Mouse (Mus musculus) lung, embryonic 16.5 days (tissue): Measurements from ENCODE around the gene Gabarapl2. TPM values are rescaled to one million over a fixed set of nuclear protein-coding genes. Genes with fewer than 3 reads are reported as not detected.

Experiments
- ATAC-seq: fragments of 200-750 bp; cut with Nextera tagmentation; 2 replicates; pipeline ENCODE4 v1.8.0; 2017; ENCODE audit warnings: low read depth, mild to moderate bottlenecking, moderate library complexity
- H3K27ac ChIP-seq: fragments of 300-500 bp; sonication (generic); 2 replicates; pipeline ENCODE4 v1.5.1; 2014; ENCODE audit warnings: mild to moderate bottlenecking, control low read depth, low read length
- H3K27me3 ChIP-seq: fragments of 300-500 bp; sonication (generic); 2 replicates; pipeline ENCODE4 v1.6.1; 2014; ENCODE audit warnings: low read depth, low read length, mixed read lengths; ENCODE audit not compliant: control insufficient read depth, insufficient read depth
- H3K36me3 ChIP-seq: fragments of 300-500 bp; sonication (generic); 2 replicates; pipeline ENCODE4 v1.6.1; 2014; ENCODE audit warnings: low read length; ENCODE audit not compliant: control insufficient read depth, insufficient read depth
- H3K4me1 ChIP-seq: fragments of 300-500 bp; sonication (generic); replicated peaks from 2 replicates; pipeline ENCODE4 v1.6.1; 2014; ENCODE audit warnings: low read length, mixed read lengths; ENCODE audit not compliant: control insufficient read depth, insufficient read depth
- H3K4me2 ChIP-seq: fragments of 300-500 bp; sonication (generic); 2 replicates; pipeline ENCODE4 v1.6.1; 2014; ENCODE audit warnings: low read depth, low read length, control low read depth
- H3K4me3 ChIP-seq: fragments of 300-500 bp; sonication (generic); 2 replicates; pipeline ENCODE4 v1.5.1; 2014; ENCODE audit warnings: mild to moderate bottlenecking, low read length, control low read depth
- H3K9ac ChIP-seq: fragments of 300-500 bp; sonication (generic); 2 replicates; pipeline ENCODE4 v1.6.1; 2014; ENCODE audit warnings: low read length, control low read depth
- H3K9me3 ChIP-seq: fragments of 300-500 bp; sonication (generic); 2 replicates; pipeline ENCODE4 v1.6.1; 2016; ENCODE audit warnings: low read length; ENCODE audit not compliant: control insufficient read depth
- WGBS: fragments of 180-500 bp; shearing (Covaris S2); extraction: QIAGEN DNeasy Blood & Tissue Kit; methylation state at CpG from one replicate; pipeline ENCODE4 v1.1.7; 2014; 5-methylcytosine and 5-hydroxymethylcytosine counted together
- polyA plus RNA-seq: library from polyadenylated mRNA; unstranded; fragments of >200 nt; fragmentation: Nextera tagmentation; extraction: Ambion mirVana; gene quantifications from 2 replicates; pipeline ENCODE4 v1.2.1, GENCODE M21; 2015

The Gabarapl2 gene
- polyA plus RNA-seq, 1 experiment from 2014 or later: 195 TPM

DNA sequence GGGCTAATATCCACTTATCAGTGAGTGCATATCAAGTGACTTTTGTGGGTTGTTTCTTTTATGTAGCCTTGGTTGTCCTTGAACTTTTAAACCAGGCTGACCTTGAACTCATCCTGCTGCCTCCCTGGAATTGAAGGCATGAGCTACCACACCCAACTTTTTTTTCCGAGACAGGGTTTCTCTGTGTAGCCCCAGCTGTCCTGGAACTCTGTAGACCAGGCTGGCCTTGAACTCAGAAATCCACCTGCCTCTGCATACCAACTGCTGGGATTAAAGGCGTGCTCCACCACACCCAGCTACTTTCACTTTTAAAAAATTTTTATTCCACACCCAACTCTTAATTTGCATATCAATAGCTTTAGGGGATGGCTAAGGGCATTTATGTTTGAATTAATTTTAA is 3.0 kb downstream of the Gabarapl2 start:
- Histone ChIP-seq H3K4me3 (no peak overlapping the region), H3K9ac (no peak overlapping the region), H3K4me1 (peaks cover 14% of the 10 kb centered on the region), H3K27ac (no peak overlapping the region), H3K4me2 (no peak overlapping the region), H3K27me3 (no peaks in the 10 kb centered on the region), H3K9me3 (peaks cover 1% of the 10 kb centered on the region; the same call in 1 of the 2 replicates), H3K36me3 (peaks cover 19% of the 10 kb centered on the region)
- ATAC-seq: no peak
- 82% methylated on average over 2 of the region's 2 CpGs for WGBS

DNA sequence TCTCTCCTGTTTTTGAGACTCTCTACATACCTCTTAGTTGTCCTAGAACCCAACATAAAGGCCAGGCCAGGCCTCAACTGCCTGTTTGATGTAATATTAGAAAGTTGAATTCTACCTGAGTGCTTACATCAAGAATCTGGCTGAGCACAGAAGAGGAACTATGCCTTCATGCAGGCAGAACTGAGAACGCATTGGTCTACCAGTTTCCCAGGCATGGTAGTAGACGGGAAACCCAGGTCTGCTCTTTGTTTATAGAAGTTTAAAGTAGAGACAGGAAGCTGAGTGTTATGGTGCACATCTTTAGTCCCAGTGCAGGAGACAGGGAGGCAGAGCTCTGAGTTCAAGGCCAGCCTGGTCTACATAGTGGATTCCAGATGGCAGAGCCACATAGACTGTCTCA is 6.6 kb downstream of the Gabarapl2 start:
- H3K36me3 ChIP-seq: peaks cover 22% of the 10 kb centered on the region
- ATAC-seq: no peak
- H3K27ac ChIP-seq: no peak overlapping the region
- H3K27me3 ChIP-seq: no peaks in the 10 kb centered on the region
- H3K9me3 ChIP-seq: no peaks in the 10 kb centered on the region
- H3K4me1 ChIP-seq: no peaks in the 10 kb centered on the region
- WGBS: 67% methylated on average over 2 of the region's 2 CpGs
- no peak overlapping the region for H3K9ac ChIP-seq
- H3K4me3 ChIP-seq: no peak overlapping the region
- no peak overlapping the region for H3K4me2 ChIP-seq

DNA sequence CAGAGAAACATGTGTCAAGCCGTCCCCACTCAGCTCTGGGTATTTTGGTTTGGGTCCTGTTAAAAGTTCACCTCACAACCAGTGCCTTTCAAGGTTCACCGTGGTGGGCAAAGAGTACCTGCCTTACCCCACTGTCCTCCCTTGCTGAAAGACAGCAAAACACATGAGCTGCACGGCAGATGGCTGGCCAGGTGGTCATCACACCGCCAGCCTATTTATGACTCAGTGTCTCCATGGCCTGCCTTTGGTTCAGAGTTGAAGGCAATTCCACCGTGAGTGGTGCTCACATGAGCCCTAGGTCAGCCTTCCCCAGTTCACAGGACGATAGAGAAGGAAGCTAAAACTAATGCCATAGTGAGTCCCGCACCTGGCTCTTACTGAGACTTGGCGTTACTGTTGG is 7.5 kb downstream of the Gabarapl2 start:
- Histone ChIP-seq H3K4me2 (no peak overlapping the region), H3K36me3 (peaks cover 22% of the 10 kb centered on the region), H3K27ac (no peak overlapping the region), H3K4me1 (no peaks in the 10 kb centered on the region), H3K27me3 (no peaks in the 10 kb centered on the region), H3K4me3 (no peak overlapping the region), H3K9me3 (no peaks in the 10 kb centered on the region), H3K9ac (no peak overlapping the region)
- 86% methylated on average over 8 of the region's 8 CpGs for WGBS
- no peak for ATAC-seq

DNA sequence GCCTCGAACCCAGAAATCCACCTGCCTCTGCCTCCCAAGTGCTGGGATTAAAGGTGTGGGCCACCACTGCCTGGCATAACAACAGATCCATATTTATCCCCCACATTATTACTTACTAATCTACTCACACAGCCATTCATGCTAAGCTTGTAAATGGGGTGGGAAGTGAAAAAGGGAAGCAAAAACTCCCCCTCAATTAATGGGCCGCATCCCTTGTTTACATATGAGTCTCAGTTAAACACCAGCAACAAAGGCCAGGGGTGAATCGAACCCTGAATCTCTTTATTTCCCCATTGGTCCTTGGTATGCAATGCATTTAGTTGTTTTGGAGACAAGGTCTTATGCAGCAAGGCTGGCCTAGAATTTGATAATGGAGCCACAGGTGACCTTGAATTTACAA is 10.3 kb downstream of the Gabarapl2 start:
- Histone ChIP-seq H3K4me2 (no peak overlapping the region), H3K27me3 (no peaks in the 10 kb centered on the region), H3K9me3 (no peaks in the 10 kb centered on the region), H3K4me3 (no peak overlapping the region), H3K4me1 (no peaks in the 10 kb centered on the region), H3K9ac (no peak overlapping the region), H3K36me3 (peaks cover 22% of the 10 kb centered on the region), H3K27ac (no peak overlapping the region)
- WGBS: 80% methylated on average over 3 of the region's 3 CpGs
- ATAC-seq: no peak

DNA sequence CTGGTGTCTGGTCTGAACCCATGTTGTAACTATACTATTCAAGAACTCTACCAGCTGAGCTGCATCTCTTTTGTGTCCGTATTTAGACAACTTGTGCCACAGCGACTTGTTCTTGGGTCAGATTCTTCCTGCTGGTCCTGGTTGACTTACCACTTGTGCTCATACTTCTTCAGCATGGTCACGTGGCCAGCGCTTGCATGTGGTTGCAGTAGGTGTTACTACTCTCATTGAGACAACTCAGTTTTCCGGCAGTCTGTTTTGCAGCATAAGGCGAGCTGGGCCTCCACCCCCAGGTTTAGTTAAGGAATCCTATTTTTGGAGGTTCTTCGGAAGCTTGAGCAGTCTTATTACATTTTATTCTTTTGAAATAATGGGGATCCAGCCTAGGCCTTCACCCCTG is 10.8 kb downstream of the Gabarapl2 start:
- H3K36me3 ChIP-seq: peaks cover 22% of the 10 kb centered on the region

DNA sequence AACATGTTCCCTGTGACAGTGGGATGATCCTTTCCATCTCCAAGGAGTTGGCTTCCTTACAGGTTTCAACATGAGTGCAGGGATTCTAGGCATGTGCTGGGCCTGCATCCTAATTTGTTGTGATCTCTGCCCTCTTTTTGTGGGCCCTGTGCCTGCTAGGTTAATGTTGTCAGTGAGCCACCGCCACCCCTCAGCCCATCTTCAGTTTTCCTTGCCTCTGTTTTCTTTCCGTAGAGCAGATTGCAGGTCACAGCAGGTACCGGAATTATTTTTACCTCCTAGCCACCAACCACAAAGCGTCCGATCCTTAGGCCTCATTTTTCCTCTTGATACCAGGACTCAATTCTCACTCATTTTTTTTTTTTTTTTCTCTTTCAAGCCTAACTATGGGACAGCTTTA is 11.4 kb downstream of the Gabarapl2 start:
- Histone ChIP-seq H3K4me2 (no peak overlapping the region), H3K9me3 (no peaks in the 10 kb centered on the region), H3K4me1 (no peaks in the 10 kb centered on the region), H3K9ac (no peak overlapping the region), H3K27me3 (no peaks in the 10 kb centered on the region), H3K36me3 (peaks cover 26% of the 10 kb centered on the region), H3K4me3 (no peak overlapping the region), H3K27ac (no peak overlapping the region)
- 94% methylated on average over 5 of the region's 5 CpGs for WGBS
- no peak for ATAC-seq

More for the DNA sequence above, 10.8 kb downstream of the Gabarapl2 start:
- H3K4me1 ChIP-seq: no peaks in the 10 kb centered on the region
- H3K9ac ChIP-seq: no peak overlapping the region
- no peaks in the 10 kb centered on the region for H3K27me3 ChIP-seq
- ATAC-seq: no peak
- H3K4me3 ChIP-seq: no peak overlapping the region
- H3K27ac ChIP-seq: no peak overlapping the region
- H3K9me3 ChIP-seq: no peaks in the 10 kb centered on the region
- 92% methylated on average over 7 of the region's 7 CpGs for WGBS
- H3K4me2 ChIP-seq: no peak overlapping the region

DNA sequence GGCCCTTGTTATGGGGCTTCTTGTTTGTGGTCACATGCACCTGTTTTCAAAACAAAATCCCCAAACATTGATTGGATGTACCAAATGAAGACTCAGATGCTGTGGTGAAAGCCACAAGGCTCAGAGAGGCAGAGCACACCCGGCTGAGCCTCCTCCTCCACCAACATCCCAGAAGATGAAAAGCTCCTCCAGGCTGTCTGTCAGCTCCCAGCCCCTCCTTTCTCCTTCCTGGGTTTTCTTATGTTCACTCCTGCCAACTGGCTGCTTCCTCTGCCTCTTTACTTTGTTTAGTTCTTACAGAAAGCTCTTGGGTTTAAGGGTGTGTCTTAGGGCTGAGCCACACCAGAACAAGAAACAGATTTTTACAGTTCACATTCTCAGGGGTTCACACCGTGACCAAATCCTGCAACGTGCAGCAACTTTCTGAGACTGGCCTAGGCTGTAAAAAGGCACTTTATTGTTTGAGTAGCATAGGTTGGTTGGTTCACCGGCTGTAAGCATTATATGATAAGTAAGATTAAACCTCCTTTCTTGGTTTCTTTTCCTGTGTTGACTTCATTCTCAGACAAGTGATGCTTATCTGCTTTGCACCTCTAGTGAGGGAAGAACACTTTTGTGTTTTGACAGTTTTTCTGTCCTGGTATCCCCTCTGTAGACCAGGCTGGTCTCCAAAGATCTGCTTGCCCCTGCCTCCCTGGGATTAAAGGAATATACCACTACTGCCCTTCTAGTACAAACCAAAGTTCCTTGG is 14.5 kb downstream of the Gabarapl2 start:
- H3K27me3 ChIP-seq: no peaks in the 10 kb centered on the region
- WGBS: 80% methylated on average over 4 of the region's 4 CpGs
- no peak overlapping the region for H3K27ac ChIP-seq
- H3K9me3 ChIP-seq: no peaks in the 10 kb centered on the region
- no peak overlapping the region for H3K4me3 ChIP-seq
- H3K36me3 ChIP-seq: peaks cover 18% of the 10 kb centered on the region
- H3K9ac ChIP-seq: no peak overlapping the region
- ATAC-seq: no peak
- H3K4me1 ChIP-seq: no peaks in the 10 kb centered on the region
- no peak overlapping the region for H3K4me2 ChIP-seq

DNA sequence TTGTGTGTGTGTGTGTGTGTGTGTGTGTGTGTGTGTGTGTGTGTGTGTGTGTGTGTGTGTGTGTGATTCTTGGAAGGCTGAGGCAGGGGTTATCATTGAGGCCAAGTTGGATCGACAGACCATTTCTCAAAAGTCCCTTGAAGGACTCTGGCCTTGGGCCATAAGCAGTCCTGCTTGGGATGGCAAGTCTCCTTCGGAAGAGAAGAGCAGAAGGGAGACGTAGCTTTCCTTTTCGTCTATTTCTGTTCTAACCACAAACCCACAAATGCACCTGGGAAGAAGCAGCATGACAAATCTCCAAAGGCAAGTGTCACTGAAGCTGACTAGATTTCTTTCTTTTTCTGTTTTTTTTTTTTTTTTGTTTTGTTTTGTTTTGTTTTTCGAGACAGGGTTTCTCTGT is 15.4 kb downstream of the Gabarapl2 start:
- ATAC-seq: no peak
- H3K4me1 ChIP-seq: no peaks in the 10 kb centered on the region
- no peak overlapping the region for H3K4me3 ChIP-seq
- no peak overlapping the region for H3K4me2 ChIP-seq
- no peaks in the 10 kb centered on the region for H3K9me3 ChIP-seq
- peaks cover 18% of the 10 kb centered on the region for H3K36me3 ChIP-seq
- no peak overlapping the region for H3K27ac ChIP-seq
- WGBS: 71% methylated on average over 5 of the region's 5 CpGs
- H3K27me3 ChIP-seq: no peaks in the 10 kb centered on the region
- no peak overlapping the region for H3K9ac ChIP-seq

DNA sequence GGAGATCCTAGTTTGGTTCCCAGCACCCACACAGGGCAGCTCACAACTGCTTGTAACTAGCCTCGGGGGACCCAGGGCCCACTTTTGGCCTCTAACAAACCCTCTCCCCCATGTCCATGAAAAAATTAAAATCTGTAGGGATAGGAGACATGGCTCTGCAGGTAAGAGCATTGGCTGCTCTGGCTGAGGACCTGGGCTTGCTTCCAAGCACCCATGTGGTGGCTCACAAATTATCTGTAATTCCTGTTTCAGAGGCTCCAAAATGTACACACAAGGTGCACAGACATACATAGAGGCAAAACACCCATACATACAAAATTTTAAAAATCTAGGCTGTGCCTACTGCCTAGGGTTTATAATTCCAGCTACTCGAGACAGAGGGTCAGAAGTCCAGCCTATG is 16.7 kb downstream of the Gabarapl2 start:
- Histone ChIP-seq H3K9ac (no peak overlapping the region), H3K9me3 (no peaks in the 10 kb centered on the region), H3K27me3 (no peaks in the 10 kb centered on the region), H3K4me1 (no peaks in the 10 kb centered on the region), H3K4me2 (no peak overlapping the region), H3K36me3 (peaks cover 18% of the 10 kb centered on the region), H3K27ac (no peak overlapping the region), H3K4me3 (no peak overlapping the region)
- no peak for ATAC-seq
- 86% methylated on average over 2 of the region's 2 CpGs for WGBS
